Mouse (Mus musculus): ENCODE measurements at regions not wholly inside any gene's neighbourhood (a gene's known extent, or its start where the extent isn't known, plus 50 kb on each side); places are given as distances from the start of the nearest gene placed in this dataset.

- TF ChIP-seq CTCF (IDR thresholded peaks at IDR 0.05; ENCODE audit: control insufficient read depth, insufficient read depth, insufficient replicate concordance, low read depth, low read length) (no peak), POLR2A (IDR thresholded peaks at IDR 0.05; ENCODE audit: control insufficient read depth, low read depth, low read length) (no peak)
Measured at GRCm38 (mm10) chrX:140269742-140270457, 72.2 kb upstream of the Frmpd3 start.

Data from testis, adult 2 months (tissue).